Mouse (Mus musculus) adrenal gland, adult 18-20 months (tissue): ENCODE results near the gene Unc13b. TPM values are rescaled to one million over a fixed set of nuclear protein-coding genes. Genes with fewer than 3 reads are reported as not detected.

ENCODE experiments used
- DNase-seq, 2 experiments: peaks; one replicate each; pipeline ENCODE4 v3.0.0; 2021 to 2022; ENCODE audit warnings: low spot score in 2 of 2
- total RNA-seq, 2 experiments: library from RNA; stranded (reverse); gene quantifications; 1 replicate in 1 of 2; 2 replicates in 1 of 2; pipeline ENCODE4 v1.2.3; 2021

Unc13b gene
- total RNA-seq, 2 experiments from 2014 or later, result 12.9 to 15.8 TPM

GRCm38 (mm10) chr4:43309696-43310338 is 251.1 kb downstream of the Unc13b start:
- no peak for DNase-seq

Other genes starting within 250 kb of the Unc13b start
- not detected for gene Fam205a1, start 205.1 kb upstream of the Unc13b start, total RNA-seq
- under 1 TPM in 1 of 2 experiments, not detected in 1; 0.27 TPM for gene Gm12394, start 202.2 kb upstream of the Unc13b start, total RNA-seq
- under 1 TPM in 1 of 2 experiments, not detected in 1; 0.19 TPM for gene Fam205c, start 184.7 kb upstream of the Unc13b start, total RNA-seq
- gene Phf24, start 142.3 kb upstream of the Unc13b start, total RNA-seq, result 1 to 10 TPM; 1.6 to 1.8 TPM
- 10 to 100 TPM; 17.0 to 24.2 TPM for gene Dnajb5, start 109.1 kb upstream of the Unc13b start, total RNA-seq
- not detected for gene 1700022I11Rik, start 89.3 kb upstream of the Unc13b start, total RNA-seq
- gene Vcp, start 58.4 kb upstream of the Unc13b start, total RNA-seq, result 100 to 1,000 TPM; 267 to 341 TPM
- gene Fancg, start 48.4 kb upstream of the Unc13b start, total RNA-seq, result 1 to 10 TPM; 6.6 to 7.7 TPM
- gene Pigo, start 33.1 kb upstream of the Unc13b start, total RNA-seq, result 10 to 100 TPM; 14.0 to 15.9 TPM
- 100 to 1,000 TPM; 159 to 223 TPM for gene Stoml2, start 27.2 kb upstream of the Unc13b start, total RNA-seq
- 10 to 100 TPM; 54.7 to 58.2 TPM for gene Fam214b, start 12.7 kb upstream of the Unc13b start, total RNA-seq
- under 1 TPM; 0.30 to 0.83 TPM for gene Atp8b5, start 208.2 kb downstream of the Unc13b start, total RNA-seq